Mouse (Mus musculus): ENCODE measurements around the gene Papss2.

DNA sequence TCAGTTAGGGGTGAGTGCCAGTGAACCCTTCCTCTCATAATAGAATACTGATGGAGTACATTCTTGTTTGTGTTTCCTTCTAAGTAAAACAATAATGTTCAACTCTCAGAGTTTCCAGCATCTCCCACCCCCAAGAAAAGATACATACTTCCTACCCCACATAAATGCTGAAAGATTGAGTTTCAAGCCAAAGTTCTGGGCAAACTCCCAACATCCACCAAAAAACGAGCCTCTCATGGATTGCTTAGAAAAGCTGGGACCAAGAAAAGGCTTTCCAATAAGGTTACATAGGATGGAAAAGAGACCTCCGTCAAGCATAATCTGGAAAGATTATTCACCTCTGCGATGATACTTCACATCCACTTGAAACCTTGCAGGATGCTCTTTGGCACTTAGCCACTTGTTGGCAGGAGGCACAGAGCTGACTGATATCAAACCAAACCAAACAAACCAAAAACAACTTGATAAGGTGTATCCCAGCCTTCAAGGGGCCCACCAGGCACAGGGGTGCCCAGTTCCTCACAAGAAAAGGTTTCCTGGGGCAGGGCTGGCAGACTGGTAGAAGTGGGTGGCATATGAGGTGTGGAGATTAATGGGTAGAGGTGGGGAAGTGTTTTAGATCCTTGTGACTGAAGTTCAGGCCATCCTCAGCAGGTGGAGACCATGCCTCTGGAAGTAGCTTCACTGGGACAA lies 26.5 kb upstream of the Papss2 start:
- no peak for TF ChIP-seq CTCF (IDR thresholded peaks at IDR 0.05; ENCODE audit: low read depth, low read length)
- no peak for TF ChIP-seq POLR2A (IDR thresholded peaks at IDR 0.05; ENCODE audit: borderline replicate concordance, low read depth, low read length)
